Mouse (Mus musculus) stomach, postnatal 0 days (tissue): ENCODE data around the gene Spata45.

Experiments
- CTCF ChIP-seq: IDR thresholded peaks from 2 replicates; pipeline ENCODE4 v1.5.1; 2016; ENCODE audit warnings: antibody characterized with exemption, low read depth, mild to moderate bottlenecking, moderate library complexity
- EP300 ChIP-seq: optimal IDR thresholded peaks from 2 replicates; pipeline ENCODE3; 2016; ENCODE audit warnings: antibody characterized with exemption

GRCm38 (mm10) chr1:191042106-191042505 lies 5.7 kb downstream of the Spata45 start:
- TF ChIP-seq CTCF, result no peak
- TF ChIP-seq EP300, result no peak
